Mouse (Mus musculus) spleen, adult 18-20 months (tissue): Measurements from ENCODE around the gene Fbxl17.

Experiments
- DNase-seq, 2 experiments: peaks; one replicate each; pipeline ENCODE4 v3.0.0; 2022; ENCODE audit warnings: mixed read lengths in 2 of 2

Fbxl17 gene

DNA sequence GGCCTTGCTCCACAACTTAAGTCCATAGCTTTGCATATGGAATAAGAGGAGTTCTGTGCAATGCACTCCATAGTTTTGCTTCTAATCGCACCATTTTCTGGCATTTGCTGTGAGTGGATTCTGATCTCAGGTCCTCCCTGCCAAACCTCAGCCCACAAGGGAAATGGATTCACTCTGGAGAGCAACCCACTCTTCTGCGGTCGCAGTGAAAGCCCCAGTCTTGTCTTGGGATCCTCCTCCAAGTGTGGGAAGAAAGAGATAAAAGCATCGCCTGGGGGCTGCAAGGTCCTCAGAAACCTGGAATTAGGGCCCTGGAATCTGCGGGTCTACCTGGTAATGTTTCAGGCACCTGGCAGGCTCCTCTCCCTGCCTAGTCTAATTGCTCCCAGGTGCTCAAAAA lies 466.7 kb downstream of the Fbxl17 start:
- no peak for DNase-seq

- DNase-seq, result no peak
These were observed 470.7 kb downstream of the Fbxl17 start for GRCm38 (mm10) chr17:63029105-63029504.

GRCm38 (mm10) chr17:63025238-63025637 lies 474.6 kb downstream of the Fbxl17 start:
- no peak for DNase-seq

DNA sequence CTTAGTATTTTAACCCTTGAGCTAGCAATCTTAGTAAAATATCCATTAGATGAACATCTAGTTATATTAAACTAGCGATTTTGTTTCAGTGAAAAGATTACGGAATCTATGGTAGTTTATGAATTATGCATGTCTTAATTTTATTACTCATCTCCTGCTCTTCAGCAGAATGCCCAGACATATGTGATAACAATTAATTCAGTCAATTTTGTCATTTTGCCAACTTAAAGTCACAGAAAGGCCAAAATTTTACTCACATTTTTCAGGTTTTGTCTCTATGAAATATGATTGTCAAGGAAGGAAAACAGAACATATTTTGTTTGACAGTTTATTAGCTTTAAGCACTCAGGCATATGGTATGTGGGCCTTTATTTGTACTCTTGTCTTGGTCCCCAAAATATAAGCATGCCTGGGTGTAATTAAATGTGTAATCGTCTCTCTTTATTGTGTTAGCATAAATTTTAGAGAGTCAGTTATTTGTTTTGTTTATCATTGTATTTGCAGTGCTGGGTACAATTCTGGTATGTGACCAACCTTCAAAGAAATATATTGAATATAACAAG lies 482.1 kb downstream of the Fbxl17 start:
- no peak for DNase-seq

DNA sequence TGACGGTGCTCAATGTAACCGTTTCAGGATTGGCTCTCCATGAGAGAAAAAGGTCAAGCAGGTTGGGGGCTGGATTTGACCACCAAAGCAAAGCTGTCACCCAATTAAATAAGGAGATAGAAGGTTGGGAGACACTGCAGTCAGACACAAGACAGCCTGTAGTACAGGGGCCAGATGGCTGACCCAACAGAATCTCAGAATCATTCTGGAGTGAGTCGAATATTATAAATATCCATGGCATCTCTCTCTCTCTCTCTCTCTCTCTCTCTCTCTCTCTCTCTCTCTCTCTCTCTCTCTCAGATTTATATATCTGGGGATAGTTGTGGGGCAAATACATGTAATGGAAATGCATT lies 487.3 kb downstream of the Fbxl17 start:
- no peak for DNase-seq

- DNase-seq, result peak; percentile 26 to 44
These were observed 487.8 kb downstream of the Fbxl17 start for GRCm38 (mm10) chr17:63011893-63012570.

- no peak for DNase-seq
These were observed 489.0 kb downstream of the Fbxl17 start for GRCm38 (mm10) chr17:63010830-63011229.

GRCm38 (mm10) chr17:63008788-63009187 lies 491.0 kb downstream of the Fbxl17 start:
- no peak for DNase-seq

DNA sequence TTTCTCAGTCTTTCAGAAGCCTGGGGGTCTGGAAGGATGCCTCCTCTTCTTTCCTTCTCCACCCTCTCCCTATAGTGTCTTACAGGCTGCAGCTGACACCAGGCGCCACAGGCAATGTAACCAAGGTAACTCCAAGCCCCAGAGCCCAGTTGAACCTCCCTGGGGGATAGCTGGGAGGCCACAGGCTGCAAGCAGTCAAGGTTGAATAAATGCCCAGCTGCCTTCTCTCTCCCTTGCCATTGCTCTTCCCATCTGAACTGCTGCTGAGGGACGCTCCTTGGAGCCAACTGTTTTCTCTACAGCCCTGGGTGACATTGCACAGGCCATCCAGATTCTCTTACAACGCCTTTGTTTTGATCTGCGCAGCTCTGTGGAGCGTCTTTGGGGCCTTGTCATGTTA lies 491.5 kb downstream of the Fbxl17 start:
- peak; percentile 6 to 16 for DNase-seq

DNA sequence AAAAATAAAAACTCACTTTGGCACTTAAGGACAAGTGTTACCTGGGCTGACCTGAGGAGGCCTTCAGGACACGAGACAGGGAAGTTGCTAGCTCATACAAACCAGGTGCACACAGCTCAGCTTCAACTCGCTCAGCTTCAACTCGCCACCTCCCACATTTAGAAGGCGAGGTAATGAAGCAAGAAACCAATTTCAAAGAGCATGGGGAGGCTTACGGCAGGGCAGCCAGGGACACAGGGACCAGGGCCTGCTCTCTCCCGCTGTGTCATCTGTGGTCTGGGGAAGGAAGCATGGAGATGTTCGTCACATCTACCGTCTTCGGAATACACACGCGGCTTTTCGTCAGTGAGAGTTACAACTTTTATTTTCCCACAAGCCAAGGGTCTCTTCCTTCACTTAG lies 491.9 kb downstream of the Fbxl17 start:
- DNase-seq, result peak in 1 of 2 experiments; percentile 11
